Mouse (Mus musculus): ENCODE measurements at regions not wholly inside any gene's neighbourhood (a gene's known extent, or its start where the extent isn't known, plus 50 kb on each side); places are given as distances from the start of the nearest gene placed in this dataset.

DNA sequence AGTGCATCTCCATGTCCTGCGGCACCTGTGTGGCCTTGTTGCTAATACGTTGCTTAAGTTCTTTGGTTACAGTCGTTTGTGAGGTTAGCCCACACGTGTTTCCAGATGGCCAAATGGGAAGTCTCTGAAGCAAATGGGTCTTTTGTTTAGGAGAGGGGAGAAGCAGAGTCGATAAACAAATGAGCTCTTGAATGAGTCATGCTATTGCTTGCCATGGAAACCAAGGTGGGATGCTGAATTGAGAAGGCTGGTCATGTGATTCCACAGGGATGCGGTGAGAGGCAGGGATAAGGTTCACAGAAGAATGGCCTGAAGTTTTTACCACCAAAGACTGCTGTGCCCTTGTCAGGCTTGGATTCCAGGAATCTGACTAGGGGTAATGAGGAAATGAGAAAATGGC, 214.8 kb upstream of the Elac2 start:
- Histone ChIP-seq H3K27me3 (ENCODE audit: insufficient read depth, low read length) (no peaks in the 10 kb centered on the region), H3K36me3 (replicated peaks; ENCODE audit: insufficient read depth, low read length) (no peaks in the 10 kb centered on the region), H3K4me3 (ENCODE audit: low read depth, low read length) (no peak overlapping the region), H3K4me1 (ENCODE audit: insufficient read depth) (no peaks in the 10 kb centered on the region), H3K4me2 (ENCODE audit: low read depth, low read length) (no peak overlapping the region), H3K9me3 (ENCODE audit: low read length) (no peaks in the 10 kb centered on the region), H3K9ac (replicated peaks) (no peak overlapping the region), H3K27ac (ENCODE audit: low read depth) (no peak overlapping the region)
- no peak for ATAC-seq
- no peak for DNase-seq
- no peak for TF ChIP-seq CTCF (IDR thresholded peaks at IDR 0.05; ENCODE audit: low read depth)
- no peak for TF ChIP-seq EP300 (IDR thresholded peaks at IDR 0.05; ENCODE audit: low read depth)
- 67% methylated on average over 6 of the region's 6 CpGs for WGBS (ENCODE audit: insufficient replicate concordance)

DNA sequence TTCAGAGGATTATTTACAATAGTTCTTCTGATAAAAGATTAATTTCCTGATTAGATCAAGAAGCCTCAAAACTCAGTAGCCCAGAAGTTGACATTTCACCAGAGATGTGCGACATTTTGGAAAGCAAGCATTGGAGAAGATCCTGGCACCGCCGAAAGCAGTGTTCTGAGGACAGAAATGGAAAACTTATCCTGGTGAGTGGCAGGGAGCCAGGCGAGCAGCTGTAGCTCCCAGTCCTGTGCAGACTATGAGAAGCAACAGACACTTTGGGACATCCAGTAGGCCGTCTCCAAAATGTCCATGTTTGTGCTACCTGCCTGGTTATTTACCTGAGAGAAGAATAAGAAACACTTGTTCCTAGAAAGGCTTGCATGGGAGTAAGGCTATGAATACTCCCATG, 202.1 kb upstream of the Elac2 start:
- H3K36me3 ChIP-seq (replicated peaks; ENCODE audit: insufficient read depth, low read length): no peaks in the 10 kb centered on the region
- no peak for DNase-seq
- H3K27me3 ChIP-seq (ENCODE audit: insufficient read depth, low read length): no peaks in the 10 kb centered on the region
- no peak overlapping the region for H3K4me3 ChIP-seq (ENCODE audit: low read depth, low read length)
- 77% methylated on average over 5 of the region's 5 CpGs for WGBS (ENCODE audit: insufficient replicate concordance)
- no peaks in the 10 kb centered on the region for H3K9me3 ChIP-seq (ENCODE audit: low read length)
- no peak overlapping the region for H3K9ac ChIP-seq (replicated peaks)
- no peak for ATAC-seq
- TF ChIP-seq CTCF (IDR thresholded peaks at IDR 0.05; ENCODE audit: low read depth) (no peak), EP300 (IDR thresholded peaks at IDR 0.05; ENCODE audit: low read depth) (no peak)
- no peaks in the 10 kb centered on the region for H3K4me1 ChIP-seq (ENCODE audit: insufficient read depth)
- H3K4me2 ChIP-seq (ENCODE audit: low read depth, low read length): no peak overlapping the region
- H3K27ac ChIP-seq (ENCODE audit: low read depth): no peak overlapping the region

DNA sequence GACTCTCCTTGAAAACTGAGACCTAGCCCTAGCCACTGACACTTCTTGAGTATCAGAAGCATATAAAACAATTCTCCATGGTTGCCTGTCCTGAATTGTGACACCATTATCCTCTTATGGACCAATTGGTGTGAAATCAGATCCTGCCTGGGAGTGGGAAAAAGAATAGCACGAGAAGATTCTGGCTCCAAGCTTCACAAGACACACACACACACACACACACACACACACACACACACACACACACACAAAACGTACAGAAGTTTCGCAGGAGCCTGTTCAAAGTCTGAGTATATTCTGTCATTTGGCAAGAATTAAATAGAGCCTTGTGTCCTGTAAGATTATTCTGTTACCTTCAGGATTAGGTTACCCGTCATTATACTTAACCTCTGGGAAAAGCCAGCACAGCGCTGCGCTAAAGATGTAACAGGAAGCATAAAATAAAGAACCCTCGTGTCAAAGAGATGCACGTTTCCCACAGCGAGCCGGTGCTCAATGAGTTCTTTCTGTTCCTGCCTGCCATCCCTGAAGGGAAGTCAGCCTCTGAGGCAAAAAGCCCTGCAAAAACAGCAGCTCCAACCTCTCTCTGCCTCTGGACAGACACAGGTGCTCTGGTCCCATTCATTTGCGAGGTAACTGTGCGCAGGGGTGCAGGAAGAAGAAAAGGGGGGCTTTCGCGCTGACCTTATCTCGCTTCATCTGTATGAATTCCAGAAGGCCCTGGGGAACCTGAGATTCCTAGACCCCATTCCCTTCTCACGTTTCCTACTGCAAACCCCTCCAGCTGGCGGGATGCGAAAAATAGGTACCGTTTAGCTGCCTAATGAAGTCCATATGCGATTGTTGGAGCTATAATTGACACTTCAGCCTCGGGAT, 178.4 kb upstream of the Elac2 start:
- no peaks in the 10 kb centered on the region for H3K27me3 ChIP-seq (ENCODE audit: insufficient read depth, low read length)
- no peak overlapping the region for H3K4me3 ChIP-seq (ENCODE audit: low read depth, low read length)
- H3K9ac ChIP-seq (replicated peaks): 0 out of 2 replicates have a peak overlapping the region, but pooled peaks have one; percentile 21
- TF ChIP-seq CTCF (IDR thresholded peaks at IDR 0.05; ENCODE audit: low read depth): no peak
- no peak for TF ChIP-seq EP300 (IDR thresholded peaks at IDR 0.05; ENCODE audit: low read depth)
- DNase-seq: no peak
- peaks cover 9% of the 10 kb centered on the region for H3K4me1 ChIP-seq (ENCODE audit: insufficient read depth)
- WGBS (ENCODE audit: insufficient replicate concordance): 46% methylated on average over 21 of the region's 21 CpGs
- H3K36me3 ChIP-seq (replicated peaks; ENCODE audit: insufficient read depth, low read length): no peaks in the 10 kb centered on the region
- no peak for ATAC-seq
- peak overlapping the region; percentile 74; the same call in 1 of the 2 replicates for H3K27ac ChIP-seq (ENCODE audit: low read depth)
- peak overlapping the region; percentile 56 for H3K4me2 ChIP-seq (ENCODE audit: low read depth, low read length)
- H3K9me3 ChIP-seq (ENCODE audit: low read length): no peaks in the 10 kb centered on the region

DNA sequence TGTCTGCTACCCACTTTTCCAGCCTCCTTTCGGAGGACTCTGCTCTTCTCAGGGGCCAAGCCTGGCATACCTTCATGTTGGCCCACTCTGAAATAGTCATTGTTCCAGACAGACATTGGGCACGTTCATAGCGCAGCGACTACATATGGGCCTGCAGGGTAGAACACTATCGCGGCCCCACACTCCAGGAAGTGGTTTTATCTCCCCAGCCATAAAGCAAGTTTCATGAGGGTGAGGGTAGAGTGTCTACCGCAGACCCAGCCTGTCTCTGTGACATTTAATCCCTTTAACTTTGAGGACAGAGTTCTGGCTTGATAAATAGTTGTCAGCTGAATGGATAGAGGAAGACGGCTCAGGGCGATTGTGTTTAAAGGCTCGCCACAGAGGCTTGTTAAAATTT, 177.5 kb upstream of the Elac2 start:
- Histone ChIP-seq H3K4me1 (ENCODE audit: insufficient read depth) (peaks cover 9% of the 10 kb centered on the region), H3K36me3 (replicated peaks; ENCODE audit: insufficient read depth, low read length) (no peaks in the 10 kb centered on the region), H3K4me3 (ENCODE audit: low read depth, low read length) (no peak overlapping the region), H3K27ac (ENCODE audit: low read depth) (peak overlapping the region; percentile 74), H3K4me2 (ENCODE audit: low read depth, low read length) (peak overlapping the region; percentile 56), H3K9me3 (ENCODE audit: low read length) (no peaks in the 10 kb centered on the region), H3K27me3 (ENCODE audit: insufficient read depth, low read length) (no peaks in the 10 kb centered on the region), H3K9ac (replicated peaks) (0 out of 2 replicates have a peak overlapping the region, but pooled peaks have one; percentile 21)
- TF ChIP-seq CTCF (IDR thresholded peaks at IDR 0.05; ENCODE audit: low read depth) (no peak), EP300 (IDR thresholded peaks at IDR 0.05; ENCODE audit: low read depth) (peak; percentile 94)
- 26% methylated on average over 10 of the region's 10 CpGs for WGBS (ENCODE audit: insufficient replicate concordance)
- peak; percentile 47 for DNase-seq
- ATAC-seq: peak; percentile 99

DNA sequence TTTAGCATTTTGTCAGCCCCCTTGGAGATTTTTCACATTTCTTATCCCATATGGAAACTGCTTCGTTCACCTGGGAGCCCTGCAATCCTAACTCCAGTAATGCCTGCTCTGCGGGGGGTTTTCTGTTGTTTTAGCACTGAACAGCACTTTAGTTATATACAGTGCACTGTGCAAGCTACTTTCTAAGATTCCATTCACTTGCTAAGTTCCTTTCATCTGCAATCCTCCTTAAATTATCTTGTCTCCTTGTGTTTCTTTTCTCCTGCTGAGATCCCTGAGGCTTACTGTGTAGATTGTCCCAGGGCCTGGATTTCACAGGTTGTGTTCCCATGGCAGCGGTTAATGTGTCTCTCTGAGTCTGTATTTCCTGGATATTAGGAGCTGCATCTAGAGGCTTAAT, 173.3 kb upstream of the Elac2 start:
- no peaks in the 10 kb centered on the region for H3K27me3 ChIP-seq (ENCODE audit: insufficient read depth, low read length)
- 92% methylated on average over 3 of the region's 3 CpGs for WGBS (ENCODE audit: insufficient replicate concordance)
- TF ChIP-seq CTCF (IDR thresholded peaks at IDR 0.05; ENCODE audit: low read depth) (no peak), EP300 (IDR thresholded peaks at IDR 0.05; ENCODE audit: low read depth) (no peak)
- H3K36me3 ChIP-seq (replicated peaks; ENCODE audit: insufficient read depth, low read length): no peaks in the 10 kb centered on the region
- H3K27ac ChIP-seq (ENCODE audit: low read depth): no peak overlapping the region
- DNase-seq (no peak), ATAC-seq (no peak)
- H3K9me3 ChIP-seq (ENCODE audit: low read length): no peaks in the 10 kb centered on the region
- H3K4me2 ChIP-seq (ENCODE audit: low read depth, low read length): no peak overlapping the region
- H3K4me1 ChIP-seq (ENCODE audit: insufficient read depth): peaks cover 8% of the 10 kb centered on the region
- no peak overlapping the region for H3K4me3 ChIP-seq (ENCODE audit: low read depth, low read length)
- H3K9ac ChIP-seq (replicated peaks): no peak overlapping the region

DNA sequence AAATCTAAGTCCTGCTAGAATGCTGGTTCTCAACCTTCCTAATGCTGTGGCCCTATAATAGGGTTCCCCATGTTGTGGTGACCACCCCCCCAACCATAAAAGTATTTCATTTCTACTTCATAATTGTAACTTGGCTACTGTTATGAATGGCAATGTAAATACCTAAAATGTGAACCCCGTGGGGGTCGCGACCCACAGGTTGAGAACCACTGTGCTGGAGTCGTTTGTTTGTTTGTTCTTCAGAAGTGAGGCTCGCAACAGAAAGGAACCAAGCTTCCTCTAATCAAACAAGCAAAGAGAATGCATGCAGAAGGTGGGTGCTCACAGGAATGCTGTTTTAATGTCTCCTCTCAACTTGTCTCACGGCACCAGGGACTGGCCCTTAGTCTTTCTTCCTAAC, 166.4 kb upstream of the Elac2 start:
- ATAC-seq: no peak
- Histone ChIP-seq H3K36me3 (replicated peaks; ENCODE audit: insufficient read depth, low read length) (no peaks in the 10 kb centered on the region), H3K4me1 (ENCODE audit: insufficient read depth) (no peaks in the 10 kb centered on the region), H3K27ac (ENCODE audit: low read depth) (no peak overlapping the region), H3K9ac (replicated peaks) (no peak overlapping the region), H3K9me3 (ENCODE audit: low read length) (no peaks in the 10 kb centered on the region), H3K4me2 (ENCODE audit: low read depth, low read length) (no peak overlapping the region), H3K27me3 (ENCODE audit: insufficient read depth, low read length) (no peaks in the 10 kb centered on the region), H3K4me3 (ENCODE audit: low read depth, low read length) (no peak overlapping the region)
- 69% methylated on average over 6 of the region's 6 CpGs for WGBS (ENCODE audit: insufficient replicate concordance)
- no peak for DNase-seq
- TF ChIP-seq CTCF (IDR thresholded peaks at IDR 0.05; ENCODE audit: low read depth): no peak
- TF ChIP-seq EP300 (IDR thresholded peaks at IDR 0.05; ENCODE audit: low read depth): no peak

Data from liver, postnatal 0 days (tissue).